Mouse (Mus musculus) central nervous system, embryonic 14 days (tissue): ENCODE measurements around the gene Prss58. TPM values are rescaled to one million over a fixed set of nuclear protein-coding genes. Genes with fewer than 3 reads are reported as not detected.

Experiments
- polyA plus RNA-seq: library from polyadenylated mRNA; depleted of rRNA; stranded (reverse); fragments of >200 nt; gene quantifications from 2 replicates; pipeline ENCODE4 v1.2.3, GENCODE M21; 2012; rRNA removed

The Prss58 gene
- polyA plus RNA-seq: not detected in 2 replicates

DNA sequence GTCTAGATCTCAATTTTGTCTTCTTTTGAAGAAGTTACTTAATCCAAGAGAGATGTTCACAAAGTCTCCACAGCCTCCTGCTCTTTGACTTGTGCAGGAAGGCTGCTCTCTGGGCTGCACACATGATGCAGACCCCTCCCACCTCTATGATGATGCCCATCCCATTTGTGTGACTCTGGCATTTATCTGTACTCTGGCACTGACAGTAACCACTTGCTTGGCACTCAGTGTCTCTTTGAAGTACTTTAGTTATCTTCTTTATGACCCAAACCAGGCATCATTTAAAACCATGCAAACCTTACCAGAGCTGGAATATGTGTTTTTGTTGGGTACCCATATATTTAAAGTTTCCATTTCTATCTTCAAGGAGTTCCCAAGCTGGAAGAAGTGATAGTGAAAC lies at the start of gene Prss58:
Gene Prss58, minus strand, starts transcription at position 101 of the 400 bp plus-strand sequence.

DNA sequence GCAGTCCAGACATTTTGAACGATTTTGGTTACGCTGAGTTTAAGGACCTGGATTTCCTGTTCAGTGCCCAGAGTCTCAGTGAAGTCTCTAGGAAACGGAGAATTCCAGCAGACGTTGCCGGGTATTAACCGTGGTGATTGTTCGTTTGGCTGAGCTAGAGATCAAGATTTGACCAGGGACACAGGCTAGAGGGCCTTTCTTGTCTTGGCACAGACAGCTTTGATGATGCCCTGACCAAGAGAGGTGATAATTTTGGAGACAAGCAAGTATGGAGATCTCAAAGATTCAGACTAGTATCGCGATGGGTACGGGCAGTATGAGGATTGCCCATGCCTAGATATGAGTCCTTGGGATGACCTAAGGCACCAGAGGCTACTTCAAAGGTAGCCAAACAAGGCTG lies 40.3 kb upstream of the Prss58 start, which contains the start of gene 1700074P13Rik:
Gene 1700074P13Rik, minus strand, starts transcription at position 101 of the 400 bp plus-strand sequence.

DNA sequence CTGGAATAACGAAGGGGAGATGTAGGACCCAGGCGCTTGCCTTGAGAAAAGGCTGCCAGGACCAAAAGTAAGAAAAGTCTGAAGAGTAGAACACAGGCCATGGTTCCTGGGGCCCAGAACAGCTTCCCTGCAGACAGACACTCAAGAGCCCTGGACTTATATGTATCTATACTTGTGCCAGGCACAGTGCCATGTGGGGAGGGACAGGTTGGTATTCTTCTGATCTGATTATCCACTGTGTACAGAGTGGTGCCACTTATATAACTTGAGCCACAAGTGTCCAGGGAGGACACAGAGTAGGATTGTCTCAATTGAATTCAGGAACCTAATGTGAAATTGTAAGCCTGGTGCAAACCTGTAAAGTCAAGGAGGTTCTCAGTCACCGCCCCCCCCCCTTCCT lies 12.8 kb downstream of the Prss58 start, which contains the start of gene Moxd2:
Gene Moxd2, minus strand, starts transcription at position 101 of the 400 bp plus-strand sequence.

Other genes with a start within 250 kb of the Prss58 start
- gene Moxd2, start 12.9 kb downstream of the Prss58 start, polyA plus RNA-seq: not detected in 2 replicates
- gene 1700074P13Rik, start 40.2 kb upstream of the Prss58 start, polyA plus RNA-seq: not detected in 2 replicates
- gene Gm4744, start 51.5 kb upstream of the Prss58 start, polyA plus RNA-seq: not detected in 2 replicates
- gene 1810009J06Rik, start 64.4 kb upstream of the Prss58 start, polyA plus RNA-seq: not detected in 2 replicates
- not detected in 2 replicates for gene Gm2663, start 99.1 kb upstream of the Prss58 start, polyA plus RNA-seq
- not detected in 2 replicates for gene 2210010C04Rik, start 135.1 kb upstream of the Prss58 start, polyA plus RNA-seq